Mouse (Mus musculus): ENCODE measurements around the gene Pard3.

DNA sequence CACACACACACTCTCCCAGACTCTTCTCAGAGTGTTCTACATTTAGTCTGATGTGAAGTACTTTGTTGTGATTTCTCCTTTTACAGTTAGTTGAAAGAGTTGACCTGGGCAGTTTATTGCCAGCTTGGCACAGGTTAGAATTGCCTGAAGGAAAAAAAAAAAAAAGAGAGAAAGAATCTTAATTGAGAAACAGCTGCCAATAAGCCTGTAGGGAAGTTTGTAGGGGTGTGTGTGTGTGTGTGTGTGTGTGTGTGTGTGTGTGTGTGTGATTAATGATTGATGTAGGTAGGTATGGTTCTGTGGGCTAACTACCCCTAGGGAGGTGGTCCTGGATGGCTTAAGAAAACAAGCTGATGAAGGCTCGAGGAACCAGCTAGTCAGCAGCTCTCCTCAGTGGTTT is 252.1 kb downstream of the Pard3 start:
- TF ChIP-seq CTCF (IDR thresholded peaks at IDR 0.05; ENCODE audit: insufficient read depth, low read length) (no peak), POLR2A (IDR thresholded peaks at IDR 0.05; ENCODE audit: borderline replicate concordance, extremely low read depth, low read depth, low read length) (no peak)

All from lung, adult 2 months (tissue).